Mouse (Mus musculus): ENCODE results near the gene Gstm5.

The Gstm5 gene

GRCm38 (mm10) chr3:107931670-107932069 lies 36.0 kb downstream of the Gstm5 start, which contains the start of gene Gstm7:
Gstm7 (minus strand) TSS chr3:107931817.
- peak; percentile 96 for DNase-seq (ENCODE audit: low spot score)

GRCm38 (mm10) chr3:107932128-107932527 lies 36.5 kb downstream of the Gstm5 start:
- DNase-seq (ENCODE audit: low spot score) = no peak

DNA sequence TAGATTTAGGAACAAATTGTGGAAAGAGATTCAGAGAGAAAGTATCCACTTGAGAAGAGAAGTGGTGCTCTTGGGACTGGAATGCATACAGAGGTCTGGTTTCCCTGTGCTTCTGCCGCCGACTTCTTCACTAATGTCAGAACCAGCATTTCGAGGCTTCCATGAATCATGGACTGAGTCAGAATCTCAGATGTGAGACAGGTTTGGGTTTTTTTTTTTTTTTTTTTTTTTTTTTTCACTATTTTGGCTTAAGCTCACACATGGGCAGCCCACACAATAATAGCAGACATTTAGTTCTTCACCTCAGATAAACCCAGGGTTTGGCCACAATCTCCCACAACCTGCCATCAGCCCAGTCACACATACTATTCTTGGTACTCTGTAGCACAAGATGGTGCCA lies 39.6 kb downstream of the Gstm5 start:
- no peak for DNase-seq (ENCODE audit: low spot score)

DNA sequence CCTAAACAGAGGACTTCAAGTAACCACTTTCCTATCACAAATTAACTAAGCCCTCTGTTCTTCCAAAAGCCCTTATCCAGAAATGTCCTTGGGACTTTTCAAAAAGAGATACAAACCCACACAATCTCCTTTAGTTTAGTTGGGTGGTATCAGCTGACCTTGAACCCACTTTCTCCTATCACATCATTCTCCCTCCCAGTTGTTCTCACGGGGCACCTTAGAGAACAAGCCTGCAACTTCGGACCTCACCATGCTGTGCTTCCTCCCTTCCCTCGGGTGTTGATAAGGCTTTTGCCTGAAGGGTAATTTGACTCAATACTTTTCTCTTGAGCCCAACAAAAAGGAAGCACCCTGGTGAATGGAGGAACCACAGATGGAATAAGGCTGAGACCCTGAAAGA lies 40.3 kb downstream of the Gstm5 start:
- no peak for DNase-seq (ENCODE audit: low spot score)

- DNase-seq (ENCODE audit: low spot score) = peak; percentile 81
Observed at GRCm38 (mm10) chr3:107939403-107939802, 43.8 kb downstream of the Gstm5 start.

- DNase-seq (ENCODE audit: low spot score) = no peak
Observed at GRCm38 (mm10) chr3:107939830-107940229, 44.2 kb downstream of the Gstm5 start.

GRCm38 (mm10) chr3:107940524-107940923 lies 44.9 kb downstream of the Gstm5 start:
- DNase-seq (ENCODE audit: low spot score) = no peak

- no peak for DNase-seq (ENCODE audit: low spot score)
Observed at GRCm38 (mm10) chr3:107941261-107941660, 45.6 kb downstream of the Gstm5 start.

GRCm38 (mm10) chr3:107943239-107943990 lies 47.8 kb downstream of the Gstm5 start, which contains the start of gene Gstm6:
Gstm6 (minus strand) TSS chr3:107943749.
- DNase-seq (ENCODE audit: low spot score) = no peak

DNA sequence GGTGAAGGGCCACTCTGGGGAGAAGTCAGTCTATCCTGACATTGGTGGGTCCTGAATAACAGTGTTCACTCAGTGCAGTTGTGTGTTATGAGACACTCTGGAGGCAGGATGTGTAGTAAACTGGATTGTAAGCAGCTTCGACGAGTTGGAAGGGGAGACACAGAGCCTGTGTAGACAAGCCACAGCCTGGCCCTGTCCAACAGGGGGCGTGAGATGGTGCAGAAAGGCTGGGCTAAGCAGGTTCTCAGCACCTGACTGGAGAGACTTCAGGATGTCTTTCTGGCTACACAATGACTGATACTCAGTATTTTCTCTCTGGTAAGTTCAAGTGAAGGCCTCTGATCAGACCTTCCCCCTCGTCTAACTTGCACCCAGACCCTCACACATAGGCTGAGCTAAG lies 50.1 kb downstream of the Gstm5 start:
- DNase-seq (ENCODE audit: low spot score) = no peak

Data from urinary bladder, postnatal 14 days (tissue).